Mouse (Mus musculus): ENCODE results near the gene Dyrk2.

DNA sequence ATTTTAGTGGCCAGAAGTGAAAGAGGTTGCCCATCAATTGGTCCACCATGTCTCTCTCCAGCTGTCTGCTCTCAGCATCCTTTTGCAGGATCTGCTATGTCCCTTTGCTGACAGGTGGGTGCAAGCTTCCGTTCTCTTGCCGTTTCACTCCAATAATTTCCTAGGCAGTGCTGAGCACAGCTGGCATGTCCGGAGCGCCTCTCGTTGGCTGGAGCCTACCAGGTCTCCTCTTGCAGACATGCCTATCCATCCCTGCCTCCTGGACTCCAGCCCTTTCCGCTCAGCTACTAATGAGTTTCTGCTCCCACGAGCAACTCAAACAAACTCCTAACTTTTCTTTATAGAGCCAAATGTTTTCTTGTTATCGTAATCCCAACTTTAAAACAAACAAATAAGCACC, 6.4 kb downstream of the Dyrk2 start:
- no peak for TF ChIP-seq CTCF (IDR thresholded peaks at IDR 0.05; ENCODE audit: low read depth, low read length)
- no peak for TF ChIP-seq POLR2A (IDR thresholded peaks at IDR 0.05; ENCODE audit: insufficient read depth, low read length)
- no peak for TF ChIP-seq EP300 (IDR thresholded peaks at IDR 0.05; ENCODE audit: insufficient read depth, low read depth, low read length)

Measured in ES-Bruce4 (cell line).